Mouse (Mus musculus) lung, embryonic 16.5 days (tissue): ENCODE data around the gene Rtl6. TPM values are rescaled to one million over a fixed set of nuclear protein-coding genes. Genes with fewer than 3 reads are reported as not detected.

ENCODE experiments used
- ATAC-seq: fragments of 200-750 bp; cut with Nextera tagmentation; 2 replicates; pipeline ENCODE4 v1.8.0; 2017; ENCODE audit warnings: low read depth, mild to moderate bottlenecking, moderate library complexity
- H3K27ac ChIP-seq: fragments of 300-500 bp; sonication (generic); 2 replicates; pipeline ENCODE4 v1.5.1; 2014; ENCODE audit warnings: mild to moderate bottlenecking, control low read depth, low read length
- H3K27me3 ChIP-seq: fragments of 300-500 bp; sonication (generic); 2 replicates; pipeline ENCODE4 v1.6.1; 2014; ENCODE audit warnings: low read depth, low read length, mixed read lengths; ENCODE audit not compliant: control insufficient read depth, insufficient read depth
- H3K36me3 ChIP-seq: fragments of 300-500 bp; sonication (generic); 2 replicates; pipeline ENCODE4 v1.6.1; 2014; ENCODE audit warnings: low read length; ENCODE audit not compliant: control insufficient read depth, insufficient read depth
- H3K4me1 ChIP-seq: fragments of 300-500 bp; sonication (generic); replicated peaks from 2 replicates; pipeline ENCODE4 v1.6.1; 2014; ENCODE audit warnings: low read length, mixed read lengths; ENCODE audit not compliant: control insufficient read depth, insufficient read depth
- H3K4me2 ChIP-seq: fragments of 300-500 bp; sonication (generic); 2 replicates; pipeline ENCODE4 v1.6.1; 2014; ENCODE audit warnings: low read depth, low read length, control low read depth
- H3K4me3 ChIP-seq: fragments of 300-500 bp; sonication (generic); 2 replicates; pipeline ENCODE4 v1.5.1; 2014; ENCODE audit warnings: mild to moderate bottlenecking, low read length, control low read depth
- H3K9ac ChIP-seq: fragments of 300-500 bp; sonication (generic); 2 replicates; pipeline ENCODE4 v1.6.1; 2014; ENCODE audit warnings: low read length, control low read depth
- H3K9me3 ChIP-seq: fragments of 300-500 bp; sonication (generic); 2 replicates; pipeline ENCODE4 v1.6.1; 2016; ENCODE audit warnings: low read length; ENCODE audit not compliant: control insufficient read depth
- WGBS: fragments of 180-500 bp; shearing (Covaris S2); extraction: QIAGEN DNeasy Blood & Tissue Kit; methylation state at CpG from one replicate; pipeline ENCODE4 v1.1.7; 2014; 5-methylcytosine and 5-hydroxymethylcytosine counted together
- polyA plus RNA-seq: library from polyadenylated mRNA; unstranded; fragments of >200 nt; fragmentation: Nextera tagmentation; extraction: Ambion mirVana; gene quantifications from 2 replicates; pipeline ENCODE4 v1.2.1, GENCODE M21; 2015

Rtl6 gene
- polyA plus RNA-seq, 1 experiment from 2014 or later, result 9.7 TPM

DNA sequence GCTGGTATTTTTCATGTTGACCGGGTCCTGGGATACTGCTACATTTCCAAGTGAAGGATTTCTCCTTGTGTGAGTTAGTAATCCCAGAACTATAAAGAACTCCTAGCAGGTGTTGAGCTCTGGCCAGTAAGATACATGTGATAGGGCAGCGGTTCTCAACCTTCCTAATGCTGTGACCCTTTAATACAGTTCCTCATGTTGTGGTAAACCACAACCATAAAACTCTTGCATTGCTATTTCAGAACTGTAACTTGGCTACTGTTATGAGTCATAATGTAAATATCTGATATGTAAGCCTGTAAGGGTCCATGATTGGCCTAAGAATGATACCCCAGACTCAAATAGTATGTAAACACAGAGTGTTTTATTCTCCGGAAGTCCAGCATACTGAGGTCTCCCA, 11.6 kb downstream of the Rtl6 start:
- 88% methylated on average over 3 of the region's 3 CpGs for WGBS
- ATAC-seq, result no peak
- H3K4me2 ChIP-seq, result no peak overlapping the region

DNA sequence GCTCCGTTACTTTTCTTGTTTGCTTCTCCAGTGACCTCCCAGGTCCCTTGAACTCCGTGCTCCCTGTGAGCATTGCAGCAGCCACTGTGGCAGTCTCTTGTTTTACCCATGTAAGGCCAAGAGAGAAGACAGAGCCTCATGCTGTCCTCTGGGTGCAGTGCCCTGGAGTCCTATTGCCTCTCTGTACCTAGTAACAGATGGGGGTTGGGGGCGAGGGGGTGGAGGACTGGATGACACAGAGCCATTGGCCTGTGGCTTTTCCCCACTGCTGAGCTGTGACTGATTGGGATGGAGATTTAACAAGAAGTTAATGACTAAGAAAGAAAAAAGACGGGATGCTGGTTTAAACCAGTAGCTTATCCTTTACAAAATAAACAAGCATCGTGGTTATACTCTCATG, 16.4 kb downstream of the Rtl6 start:
- no peak overlapping the region for H3K9ac ChIP-seq
- peaks cover 1% of the 10 kb centered on the region; the same call in 1 of the 2 replicates for H3K9me3 ChIP-seq
- no peak overlapping the region for H3K4me3 ChIP-seq
- H3K4me1 ChIP-seq, result no peaks in the 10 kb centered on the region
- H3K4me2 ChIP-seq, result no peak overlapping the region
- no peak for ATAC-seq
- no peaks in the 10 kb centered on the region for H3K36me3 ChIP-seq
- no peaks in the 10 kb centered on the region for H3K27me3 ChIP-seq
- 50% methylated on average over 5 of the region's 5 CpGs for WGBS
- H3K27ac ChIP-seq, result no peak overlapping the region

More for the DNA sequence above, 11.6 kb downstream of the Rtl6 start:
- Histone ChIP-seq H3K27ac (no peak overlapping the region), H3K9ac (no peak overlapping the region), H3K9me3 (no peaks in the 10 kb centered on the region), H3K36me3 (no peaks in the 10 kb centered on the region), H3K4me3 (no peak overlapping the region), H3K4me1 (no peaks in the 10 kb centered on the region), H3K27me3 (no peaks in the 10 kb centered on the region)

DNA sequence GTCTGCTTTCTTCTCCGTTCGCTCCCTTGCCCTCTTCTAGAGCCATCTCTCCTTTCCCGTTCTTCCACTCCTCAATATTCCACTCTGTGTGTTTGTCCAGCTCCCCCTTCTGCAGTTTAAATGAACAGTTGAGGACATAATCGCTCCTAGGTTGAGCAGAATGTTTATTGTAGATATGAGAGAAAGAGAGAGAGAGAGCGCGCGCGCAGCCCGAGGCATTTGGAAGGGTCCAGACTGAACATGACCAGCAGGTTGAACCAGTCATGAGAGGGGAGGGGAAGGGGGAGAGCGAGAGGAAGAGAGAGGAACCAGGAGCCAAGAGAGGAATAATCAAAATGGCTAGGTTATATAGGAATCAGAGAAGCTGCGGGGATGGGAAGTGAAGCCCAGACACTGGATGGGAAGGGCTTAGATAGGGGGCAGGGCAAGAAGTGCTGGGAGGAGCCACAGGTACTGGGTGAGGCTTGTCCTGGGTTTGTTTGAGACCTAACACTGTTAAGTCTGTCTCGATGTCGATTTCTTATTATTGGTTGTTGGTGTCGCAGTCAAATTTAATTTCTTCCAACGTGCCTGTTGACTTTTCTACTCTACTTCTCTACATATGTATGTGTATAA, 18.5 kb downstream of the Rtl6 start:
- no peaks in the 10 kb centered on the region for H3K27me3 ChIP-seq
- H3K9me3 ChIP-seq, result peaks cover 3% of the 10 kb centered on the region; the same call in 1 of the 2 replicates
- H3K9ac ChIP-seq, result no peak overlapping the region
- peak overlapping the region; percentile 7; the same call in 1 of the 2 replicates for H3K27ac ChIP-seq
- 56% methylated on average over 15 of the region's 15 CpGs for WGBS
- H3K4me1 ChIP-seq, result no peaks in the 10 kb centered on the region
- H3K4me2 ChIP-seq, result peak overlapping the region; percentile 6
- H3K4me3 ChIP-seq, result peak overlapping the region; percentile 0; the same call in 1 of the 2 replicates
- ATAC-seq, result peak; percentile 86
- no peaks in the 10 kb centered on the region for H3K36me3 ChIP-seq

DNA sequence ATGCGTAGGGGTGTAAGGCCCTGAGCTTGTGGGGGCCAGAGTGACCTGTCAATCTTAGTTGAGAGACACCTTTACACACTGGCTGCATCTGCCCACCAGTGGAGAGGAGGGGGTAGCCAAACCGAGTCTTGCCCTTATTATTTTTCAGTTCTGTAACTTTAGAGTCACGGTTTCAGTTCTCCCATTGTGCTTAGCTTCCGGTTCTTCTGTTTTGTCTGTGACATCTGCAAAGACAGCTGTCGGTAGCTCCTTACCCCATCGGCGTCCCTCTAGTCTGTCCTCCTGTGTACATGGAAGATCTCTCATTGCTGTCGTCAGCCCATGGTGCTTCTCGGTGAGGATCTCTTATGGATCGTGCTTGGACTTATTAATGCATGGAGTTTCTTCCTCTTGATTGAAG, 20.5 kb downstream of the Rtl6 start:
- H3K9me3 ChIP-seq, result peaks cover 3% of the 10 kb centered on the region; the same call in 1 of the 2 replicates
- H3K4me1 ChIP-seq, result no peaks in the 10 kb centered on the region
- no peaks in the 10 kb centered on the region for H3K36me3 ChIP-seq
- H3K27me3 ChIP-seq, result no peaks in the 10 kb centered on the region
- no peak for ATAC-seq
- no peak overlapping the region for H3K9ac ChIP-seq
- 89% methylated on average over 10 of the region's 10 CpGs for WGBS
- no peak overlapping the region for H3K4me3 ChIP-seq
- no peak overlapping the region for H3K4me2 ChIP-seq
- H3K27ac ChIP-seq, result no peak overlapping the region

DNA sequence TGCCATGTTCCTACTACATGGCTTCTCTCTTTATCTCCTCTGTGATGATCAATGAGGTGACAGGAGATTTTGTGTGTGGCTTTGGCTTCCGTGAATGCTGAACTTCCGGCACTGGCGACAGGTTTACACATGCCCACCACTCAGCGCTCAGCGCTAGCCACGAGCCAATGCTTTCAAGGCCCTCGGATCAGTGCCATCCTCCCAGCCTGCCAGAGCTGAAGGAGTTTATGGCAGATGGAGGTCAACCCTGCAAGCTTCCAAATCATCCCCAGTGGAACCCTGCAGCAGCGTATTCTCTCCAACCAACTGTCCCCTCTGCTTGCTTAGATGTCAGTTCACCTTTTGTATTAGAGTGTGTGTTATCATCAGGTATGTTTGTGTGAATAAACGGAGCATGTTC, 21.0 kb downstream of the Rtl6 start:
- WGBS, result 67% methylated on average over 9 of the region's 9 CpGs
- H3K9ac ChIP-seq, result no peak overlapping the region
- peaks cover 3% of the 10 kb centered on the region; the same call in 1 of the 2 replicates for H3K9me3 ChIP-seq
- H3K4me2 ChIP-seq, result no peak overlapping the region
- no peaks in the 10 kb centered on the region for H3K27me3 ChIP-seq
- H3K4me1 ChIP-seq, result no peaks in the 10 kb centered on the region
- H3K4me3 ChIP-seq, result no peak overlapping the region
- no peak for ATAC-seq
- no peaks in the 10 kb centered on the region for H3K36me3 ChIP-seq
- no peak overlapping the region for H3K27ac ChIP-seq

DNA sequence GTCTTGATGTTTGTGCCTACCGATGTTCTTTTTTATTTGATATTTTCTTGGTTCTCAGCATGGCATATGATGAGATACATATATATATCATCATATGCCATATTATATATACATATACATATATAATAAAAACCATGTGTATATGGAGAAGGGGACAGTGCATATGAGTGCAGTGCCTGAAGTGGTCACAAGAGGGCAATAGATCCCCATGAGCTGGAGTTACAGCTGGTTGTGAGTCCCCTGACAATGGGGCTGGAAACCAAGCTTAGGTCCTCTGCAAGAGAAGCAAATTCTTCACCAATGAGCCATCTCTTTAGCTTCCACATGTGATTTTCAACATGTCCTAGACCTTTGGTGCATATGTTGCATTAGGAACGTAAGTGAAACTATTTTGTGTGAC, 21.7 kb downstream of the Rtl6 start:
- Histone ChIP-seq H3K9me3 (peaks cover 3% of the 10 kb centered on the region; the same call in 1 of the 2 replicates), H3K4me2 (no peak overlapping the region), H3K27me3 (no peaks in the 10 kb centered on the region), H3K4me1 (no peaks in the 10 kb centered on the region), H3K27ac (no peak overlapping the region), H3K4me3 (no peak overlapping the region), H3K36me3 (no peaks in the 10 kb centered on the region), H3K9ac (no peak overlapping the region)
- ATAC-seq, result no peak
- 88% methylated on average over 2 of the region's 2 CpGs for WGBS

DNA sequence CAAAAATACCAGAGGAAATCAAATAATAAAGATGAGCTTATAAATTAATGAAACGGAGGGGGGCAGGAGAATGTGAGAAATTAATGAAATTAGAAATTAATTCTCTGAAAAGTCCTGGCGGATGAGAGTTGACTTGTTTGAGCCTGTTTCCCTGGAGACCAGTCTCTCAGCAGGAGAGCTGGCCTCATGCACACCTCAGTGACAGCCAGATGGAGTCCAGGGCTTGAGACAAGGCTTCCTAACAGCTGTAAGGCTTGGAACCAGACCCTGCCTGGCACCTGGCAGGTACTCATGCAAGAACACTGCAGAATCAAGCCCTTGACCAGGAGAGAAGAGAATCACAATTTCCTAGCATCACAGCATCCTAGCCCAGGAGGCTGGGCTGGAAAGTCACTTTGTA, 25.4 kb downstream of the Rtl6 start:
- Histone ChIP-seq H3K9ac (no peak overlapping the region), H3K4me1 (no peaks in the 10 kb centered on the region), H3K27ac (no peak overlapping the region), H3K27me3 (no peaks in the 10 kb centered on the region), H3K4me3 (no peak overlapping the region), H3K36me3 (no peaks in the 10 kb centered on the region), H3K9me3 (peaks cover 3% of the 10 kb centered on the region; the same call in 1 of the 2 replicates), H3K4me2 (no peak overlapping the region)
- 51% methylated on average over 2 of the region's 2 CpGs for WGBS
- ATAC-seq, result no peak

DNA sequence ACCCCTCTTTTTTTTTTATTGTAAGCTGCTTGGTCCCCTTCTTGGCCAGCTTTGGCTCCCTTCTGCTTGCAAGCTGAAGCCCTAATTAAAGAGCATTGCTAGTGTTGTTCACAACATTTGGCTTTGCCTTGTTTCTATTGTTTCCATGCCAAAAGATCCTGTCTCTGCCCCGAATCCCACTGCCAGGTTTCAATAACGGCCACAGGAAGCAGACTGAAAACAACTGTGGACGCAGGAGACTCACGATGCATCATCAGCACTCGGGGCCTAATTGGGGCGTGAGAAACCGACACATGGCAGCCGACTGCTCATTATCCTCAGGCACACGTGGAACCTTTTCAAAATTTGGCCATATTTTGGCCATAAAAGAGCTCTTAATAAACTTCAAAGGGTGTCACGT, 26.1 kb downstream of the Rtl6 start:
- 55% methylated on average over 10 of the region's 10 CpGs for WGBS
- H3K27me3 ChIP-seq, result no peaks in the 10 kb centered on the region
- no peaks in the 10 kb centered on the region for H3K36me3 ChIP-seq
- no peak overlapping the region for H3K4me3 ChIP-seq
- H3K4me1 ChIP-seq, result no peaks in the 10 kb centered on the region
- H3K4me2 ChIP-seq, result no peak overlapping the region
- no peak overlapping the region for H3K9ac ChIP-seq
- H3K27ac ChIP-seq, result no peak overlapping the region
- H3K9me3 ChIP-seq, result peaks cover 3% of the 10 kb centered on the region; the same call in 1 of the 2 replicates
- no peak for ATAC-seq

DNA sequence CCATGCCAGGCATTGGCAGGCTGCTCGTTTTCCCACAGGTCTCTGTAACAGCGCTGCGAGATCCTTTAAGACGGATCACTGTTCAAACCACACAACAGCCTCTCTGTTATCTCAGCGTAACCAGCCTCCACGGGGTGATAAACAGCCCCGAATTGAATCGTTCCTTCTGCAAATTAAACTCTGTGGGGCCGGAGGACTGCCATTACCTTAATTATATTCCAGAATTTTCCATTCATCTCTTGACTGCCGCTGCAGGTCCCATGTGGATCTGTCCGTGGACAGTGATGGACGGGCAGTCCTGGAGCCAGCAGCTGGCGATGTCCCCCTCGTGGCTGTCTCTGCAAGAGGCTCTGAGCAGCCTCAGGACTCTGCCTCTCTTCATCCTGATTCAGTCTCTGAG, 30.7 kb downstream of the Rtl6 start:
- H3K4me1 ChIP-seq, result no peaks in the 10 kb centered on the region
- H3K4me2 ChIP-seq, result no peak overlapping the region
- no peaks in the 10 kb centered on the region for H3K36me3 ChIP-seq
- H3K27me3 ChIP-seq, result no peaks in the 10 kb centered on the region
- no peak for ATAC-seq
- H3K9me3 ChIP-seq, result no peaks in the 10 kb centered on the region
- no peak overlapping the region for H3K27ac ChIP-seq
- no peak overlapping the region for H3K4me3 ChIP-seq
- no peak overlapping the region for H3K9ac ChIP-seq
- WGBS, result 50% methylated on average over 14 of the region's 14 CpGs
